Mouse (Mus musculus): ENCODE measurements around the gene Hus1b. TPM values are rescaled to one million over a fixed set of nuclear protein-coding genes. Genes with fewer than 3 reads are reported as not detected.
A peak's percentile ranks its signal among the peaks of the same experiment; 100 is the strongest.

The Hus1b gene
- under 1 TPM; 0.91 to 0.93 TPM for total RNA-seq (2021)
- long read RNA-seq, experiment 1 = 0 reads
- long read RNA-seq, experiment 2 = 0 reads

DNA sequence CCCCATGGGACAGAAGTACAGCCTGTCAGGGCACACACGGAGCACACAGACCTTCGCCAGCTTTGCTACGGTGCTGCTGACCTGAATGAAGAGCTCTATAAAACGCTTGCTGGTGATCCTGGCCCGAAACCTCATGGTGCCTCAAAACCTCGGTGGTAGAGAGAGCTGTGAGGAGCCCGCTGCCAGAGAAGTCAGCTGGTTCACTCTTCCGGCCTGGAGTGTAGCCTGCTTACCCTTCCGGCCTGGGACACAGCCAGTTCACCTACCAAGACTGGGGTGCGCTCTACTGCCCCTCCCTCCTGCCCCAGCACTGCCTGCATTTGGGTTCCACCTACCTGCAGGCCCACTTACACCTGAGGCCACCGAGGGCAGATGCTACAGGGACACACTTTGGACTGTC, at the start of gene Hus1b:
Gene Hus1b, minus strand, starts transcription at position 220 of the 400 bp plus-strand sequence.
- no peak for DNase-seq (ENCODE audit: low spot score in 2 of 2)

DNA sequence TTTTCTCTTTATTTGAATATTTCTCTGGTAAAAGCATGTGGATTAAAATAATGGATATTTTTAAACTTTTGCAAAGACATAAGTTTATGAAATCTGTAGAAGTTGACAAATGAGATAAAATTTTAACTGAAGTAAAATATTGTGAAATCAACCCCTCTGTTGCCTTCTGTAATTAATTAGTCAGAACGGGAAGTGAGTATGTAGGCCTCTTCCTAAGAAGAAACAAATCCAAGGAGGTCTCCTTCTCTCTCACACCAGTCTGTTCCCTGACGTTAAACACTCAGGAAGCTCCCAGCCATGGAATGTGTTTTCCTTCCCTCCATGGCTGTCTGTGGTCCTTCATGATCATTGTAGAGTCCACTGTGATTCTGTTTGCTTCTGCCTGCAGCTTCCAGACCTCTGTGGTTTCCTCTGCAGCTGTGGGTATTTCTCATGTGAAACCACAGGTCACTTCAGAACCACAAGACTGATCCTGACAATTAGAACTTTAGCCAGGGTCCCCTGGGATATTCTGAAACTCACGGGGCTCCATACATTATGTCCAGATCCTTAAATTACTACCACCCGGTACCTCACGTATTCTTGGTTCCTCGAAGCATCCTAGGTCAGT, 46.8 kb upstream of the Hus1b start:
- DNase-seq (ENCODE audit: low spot score in 2 of 2) = no peak

DNA sequence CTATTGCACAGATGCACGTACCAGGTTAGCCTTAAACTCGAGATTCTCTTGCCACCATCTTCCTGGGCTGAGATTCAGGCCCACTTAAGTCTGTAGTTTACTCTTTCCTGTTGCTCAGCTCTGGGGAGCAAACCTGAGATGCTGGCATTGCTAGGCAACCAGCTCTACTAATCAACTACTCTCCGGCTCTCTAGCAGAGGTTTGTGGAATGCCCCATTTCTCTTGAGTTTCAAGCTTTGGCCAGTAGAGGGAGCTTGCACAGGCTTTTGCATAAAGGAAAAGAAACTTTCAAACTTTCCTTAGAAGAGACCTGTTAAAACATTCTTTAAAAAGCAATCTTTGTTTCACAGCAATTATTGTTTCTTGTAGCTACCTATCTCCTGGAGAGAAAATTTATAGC, 46.3 kb upstream of the Hus1b start:
- DNase-seq (ENCODE audit: low spot score in 2 of 2) = no peak

DNA sequence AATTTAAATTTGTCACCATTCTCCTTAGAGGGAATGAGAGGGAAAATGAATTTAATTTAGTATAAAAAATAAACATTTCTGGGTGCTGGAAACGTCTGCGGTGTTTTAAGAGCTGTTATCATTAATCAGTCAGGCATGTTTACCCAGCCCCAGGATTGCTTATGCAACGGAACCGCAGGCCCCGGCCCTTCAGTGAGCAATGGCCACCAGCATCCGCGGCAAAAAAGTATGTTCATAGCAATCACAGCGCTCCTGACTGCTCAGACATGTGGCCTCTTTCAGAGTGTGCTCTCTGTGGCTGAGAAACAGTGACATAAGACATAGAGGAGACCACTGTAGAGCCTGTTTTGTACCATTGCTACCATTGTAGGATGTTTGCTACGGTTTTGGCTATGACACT, 42.7 kb upstream of the Hus1b start:
- no peak for DNase-seq (ENCODE audit: low spot score in 2 of 2)

DNA sequence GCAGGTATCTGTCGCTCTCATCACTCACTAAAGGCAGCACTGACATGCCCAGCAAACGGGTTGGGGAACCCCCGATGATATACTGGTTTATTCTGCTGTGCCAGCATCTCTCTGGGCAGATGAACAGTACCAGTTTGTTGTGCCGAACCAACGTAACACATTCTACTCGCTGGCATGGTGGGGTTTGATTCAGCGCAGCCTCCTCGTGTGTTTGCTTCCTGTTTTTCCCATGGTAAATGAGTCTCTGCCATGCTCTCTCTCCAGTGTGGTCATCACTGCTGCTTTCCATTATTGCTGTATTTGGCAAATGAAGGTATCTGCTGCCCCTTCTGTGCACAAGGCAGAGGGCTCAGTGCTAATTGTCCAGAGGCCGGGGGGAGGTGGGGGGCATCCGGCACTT, 42.2 kb upstream of the Hus1b start:
- DNase-seq (ENCODE audit: low spot score in 2 of 2) = no peak

DNA sequence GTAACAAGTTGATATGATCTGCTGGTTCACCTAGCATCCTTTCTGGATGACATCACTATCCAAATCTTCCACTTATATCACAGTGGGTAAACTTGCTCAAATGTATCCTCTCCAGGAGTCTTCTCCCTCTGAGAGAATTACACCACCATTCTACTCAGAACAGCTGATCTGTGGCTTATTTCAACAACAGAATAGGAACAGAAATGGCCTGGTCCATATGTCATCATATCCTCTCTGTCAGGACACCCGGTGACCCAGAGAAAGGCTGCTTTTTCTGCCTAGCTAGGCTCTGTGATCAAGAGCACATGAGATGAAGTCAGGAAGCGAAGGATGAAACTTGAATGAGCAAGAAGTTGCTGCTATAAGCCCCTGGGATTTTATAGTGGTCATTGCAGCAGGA, 40.1 kb upstream of the Hus1b start:
- no peak for DNase-seq (ENCODE audit: low spot score in 2 of 2)

DNA sequence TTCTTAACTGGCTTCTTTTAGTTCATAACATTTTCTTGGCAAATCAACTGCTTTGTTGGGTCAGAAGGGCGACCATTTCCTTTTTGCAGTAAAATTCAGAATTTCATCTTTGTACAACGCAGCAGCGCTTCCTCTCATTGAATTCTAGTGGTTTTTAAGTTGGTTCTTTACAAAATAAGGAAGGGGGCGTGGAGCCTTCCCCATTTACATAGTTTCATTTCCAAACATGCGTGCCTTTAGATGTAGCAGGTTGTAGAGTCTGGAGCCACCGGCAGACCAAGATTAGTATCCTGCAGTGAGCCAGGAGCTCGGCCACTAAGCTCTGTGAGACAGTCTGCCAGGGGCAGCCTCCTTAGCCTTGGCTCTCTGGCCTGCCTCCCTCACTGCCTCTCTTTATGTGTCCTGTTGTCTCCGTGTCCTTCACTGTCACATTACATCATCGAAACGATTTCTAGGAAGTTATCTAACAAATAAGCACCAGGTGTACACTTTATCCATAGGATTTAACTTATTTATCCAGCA, 39.4 kb upstream of the Hus1b start:
- DNase-seq (ENCODE audit: low spot score in 2 of 2) = no peak

DNA sequence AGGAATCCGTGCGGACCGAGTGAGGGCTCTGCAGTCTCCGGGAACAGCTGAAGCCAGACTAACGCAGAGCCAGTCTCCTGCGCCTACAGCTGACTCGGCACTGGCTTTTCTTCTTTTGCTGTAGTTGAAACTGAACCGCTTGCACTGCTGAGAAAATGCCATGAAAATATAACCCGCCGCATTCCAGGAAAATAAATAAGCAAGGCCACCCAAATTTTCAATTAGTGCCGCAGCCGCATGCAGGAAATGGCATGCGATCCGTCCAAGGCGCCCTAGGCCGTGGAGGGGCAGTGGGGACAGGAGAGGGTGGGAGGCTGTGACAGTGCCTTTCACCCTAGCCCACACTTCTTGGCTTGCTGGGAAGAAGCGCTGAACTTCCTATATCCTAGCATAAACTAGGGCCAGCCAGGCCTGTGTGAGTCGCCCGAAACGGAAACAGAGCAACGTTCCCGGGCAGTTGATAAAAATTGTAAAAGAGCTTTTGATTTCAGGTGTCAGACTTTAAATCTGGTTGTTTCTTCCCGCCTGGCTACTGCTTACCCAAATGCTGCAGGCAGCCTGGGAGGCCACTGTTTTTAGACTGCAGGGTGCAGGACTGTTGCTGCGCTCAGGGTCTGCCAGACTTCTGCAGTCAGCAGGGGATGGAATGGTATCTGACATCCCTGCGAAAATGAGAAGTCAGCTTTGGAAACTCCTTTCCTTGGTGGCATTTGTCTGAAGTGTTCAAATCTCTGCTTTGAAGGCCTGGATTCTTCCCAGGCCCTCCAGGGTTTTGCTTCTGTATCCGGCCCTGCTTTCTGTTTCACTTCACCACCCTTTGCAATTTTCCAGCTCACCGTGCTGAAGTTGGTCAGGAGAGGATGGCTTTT, 38.3 kb upstream of the Hus1b start:
- DNase-seq (ENCODE audit: low spot score in 2 of 2) = peak in 1 of 2 experiments; percentile 48

DNA sequence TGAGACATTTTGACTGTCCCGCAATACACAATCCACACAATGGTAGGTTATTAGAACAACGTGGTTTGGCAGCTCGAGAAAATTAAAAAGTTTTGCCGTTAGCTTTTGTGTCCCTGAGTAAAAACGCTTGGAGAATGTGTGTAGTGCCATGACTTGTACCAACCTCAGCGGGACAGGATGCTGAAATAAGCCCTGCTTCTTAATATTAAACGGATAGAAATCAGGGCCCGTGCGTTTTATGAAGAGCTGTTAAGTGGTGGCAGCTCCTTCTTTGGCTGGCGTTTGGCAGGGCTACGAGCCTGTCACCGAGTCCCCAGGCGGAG, 37.7 kb upstream of the Hus1b start:
- no peak for DNase-seq (ENCODE audit: low spot score in 2 of 2)

DNA sequence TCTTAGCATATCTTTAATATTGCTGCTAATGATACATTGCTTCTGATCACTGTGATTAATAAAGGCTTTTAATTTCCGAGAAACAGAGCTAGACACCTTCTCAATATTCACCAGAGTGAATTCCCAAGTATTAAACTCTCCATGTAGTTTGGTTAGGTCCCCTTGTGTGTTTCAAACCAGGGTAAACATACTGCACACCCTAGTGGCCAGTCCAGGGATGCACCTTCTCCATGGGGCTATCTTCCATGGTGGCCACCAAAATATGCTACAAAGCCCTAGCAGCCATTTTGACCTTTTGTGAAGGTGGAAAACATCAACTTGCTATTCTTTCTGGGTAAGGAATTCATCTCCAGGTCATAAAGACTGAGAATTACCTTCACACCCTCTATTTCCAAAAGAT, 34.1 kb upstream of the Hus1b start:
- no peak for DNase-seq (ENCODE audit: low spot score in 2 of 2)

DNA sequence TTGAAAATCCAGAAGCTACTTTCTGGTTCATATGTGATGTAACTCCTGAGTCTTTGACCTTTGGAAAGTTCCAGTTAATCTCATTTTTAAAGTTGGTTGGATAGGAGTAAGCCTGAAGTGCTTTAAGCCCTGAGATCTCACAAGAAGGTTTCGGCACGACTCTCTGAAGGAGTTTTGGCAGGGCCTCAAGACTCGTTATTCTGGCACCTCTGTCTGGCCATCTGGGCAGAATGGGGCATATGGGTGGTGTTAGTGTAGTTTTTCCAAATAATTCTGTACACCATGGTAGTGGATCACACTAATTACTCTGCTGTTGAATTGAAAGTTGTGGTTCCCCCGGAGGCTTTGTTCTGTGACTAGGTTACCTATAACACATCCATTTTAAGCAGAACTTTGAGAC, 30.7 kb upstream of the Hus1b start:
- DNase-seq (ENCODE audit: low spot score in 2 of 2) = no peak

DNA sequence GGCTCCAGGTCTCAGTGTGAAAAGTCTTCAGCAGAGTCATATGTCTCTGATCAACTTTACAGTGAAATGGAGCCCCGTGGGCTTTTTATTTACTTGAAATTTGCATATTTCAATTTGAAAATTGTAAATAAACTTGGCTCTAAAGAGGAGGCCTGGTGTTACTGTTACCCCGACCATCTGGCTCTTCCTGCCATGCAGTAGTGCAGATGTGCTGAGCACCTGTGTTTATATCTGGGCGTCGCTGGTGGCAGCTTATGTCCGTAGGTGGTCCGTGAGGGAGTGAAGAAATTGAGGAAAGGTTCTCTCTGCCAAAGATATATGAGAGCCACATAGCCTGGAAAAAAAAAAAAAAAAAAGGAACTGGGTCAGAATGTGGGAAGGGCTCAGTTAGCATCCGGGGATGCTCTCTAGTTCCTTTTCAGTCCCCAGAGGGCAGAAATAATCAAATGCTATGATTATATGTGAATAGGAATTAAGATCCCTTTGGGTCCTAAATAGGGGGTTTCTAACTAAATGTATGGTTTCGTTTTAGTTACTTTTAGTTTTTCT, 29.1 kb upstream of the Hus1b start:
- no peak for DNase-seq (ENCODE audit: low spot score in 2 of 2)

DNA sequence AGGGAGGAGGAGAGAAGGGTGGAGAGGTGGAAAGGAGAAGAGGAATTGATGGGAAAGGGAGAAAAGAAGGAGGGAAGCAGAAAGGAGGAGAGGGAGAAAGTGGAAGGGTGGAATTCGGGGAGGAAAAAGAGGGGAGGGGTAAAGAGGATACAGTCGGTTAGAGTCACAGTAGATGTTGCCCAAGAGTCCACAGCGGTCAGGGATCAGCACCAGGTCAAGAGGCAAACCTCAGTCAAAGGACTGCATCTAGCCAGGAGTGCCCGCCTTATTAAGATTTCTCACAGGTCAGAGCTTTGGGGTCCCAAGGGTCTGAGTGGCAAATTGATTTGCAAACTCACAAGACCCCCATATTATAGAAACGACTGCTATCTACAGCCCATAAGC, 26.7 kb upstream of the Hus1b start:
- no peak for DNase-seq (ENCODE audit: low spot score in 2 of 2)

DNA sequence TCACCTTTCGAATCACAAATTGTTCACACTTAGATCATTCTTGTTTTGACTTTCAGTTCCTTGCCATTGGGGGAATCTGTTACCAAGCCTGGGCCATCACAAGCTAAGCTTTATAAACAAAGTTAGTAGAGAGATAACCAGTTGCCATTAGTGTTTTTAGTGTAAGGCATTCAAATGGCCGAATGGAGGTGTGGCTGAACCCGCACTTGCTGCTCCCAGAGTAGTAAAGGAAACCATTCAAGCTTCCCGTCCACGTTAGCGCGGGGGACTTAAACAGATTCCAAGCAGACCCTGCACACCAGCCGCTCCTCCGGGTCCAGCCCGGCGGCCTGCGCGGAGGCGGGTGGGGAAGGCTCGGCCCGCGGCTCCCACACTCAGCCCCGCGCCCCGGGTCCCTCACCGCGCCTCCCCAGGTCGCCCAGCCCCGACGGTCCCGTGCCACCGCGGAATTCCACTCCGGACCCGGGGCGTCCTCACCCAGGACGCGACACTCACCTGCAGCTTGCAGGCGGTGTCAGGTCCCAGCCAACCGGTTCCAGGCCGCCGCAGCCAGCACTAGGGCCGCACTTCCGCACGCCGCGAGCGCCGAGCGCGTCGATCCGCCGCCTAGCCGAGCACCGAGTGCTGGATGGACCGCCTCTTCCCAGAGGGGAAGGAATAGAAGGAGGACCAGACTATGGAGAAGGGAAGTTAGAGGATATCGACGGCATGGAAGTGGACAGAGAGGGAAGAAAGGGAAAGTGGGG, 26.1 kb upstream of the Hus1b start, which contains the start of the genes Exoc2 and Gm5447:
Gene Exoc2, minus strand, starts transcription at position 593 of the 746 bp plus-strand sequence.
Gene Gm5447, plus strand, starts transcription at position 704 of the 746 bp plus-strand sequence.
- DNase-seq (ENCODE audit: low spot score in 2 of 2) = peak; percentile 52 to 83

DNA sequence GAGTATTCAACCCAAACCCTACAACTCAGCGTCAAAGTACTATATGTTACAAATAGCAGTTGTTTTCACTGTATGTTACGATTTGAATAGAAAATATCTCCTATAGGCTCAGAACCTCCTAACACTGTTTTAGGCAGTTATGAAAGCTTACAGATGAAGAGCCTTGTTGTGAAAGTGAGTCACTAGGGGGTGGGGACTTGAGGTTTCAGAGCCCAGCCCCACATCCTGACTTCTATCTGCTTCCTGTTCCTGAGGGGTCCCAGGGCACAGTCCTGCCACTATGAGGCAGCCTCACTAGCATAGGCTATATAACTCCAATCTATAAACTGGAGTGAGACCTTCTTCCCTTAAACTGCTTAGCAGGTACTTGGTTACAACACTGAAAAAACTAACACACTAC, 24.5 kb upstream of the Hus1b start:
- no peak for DNase-seq (ENCODE audit: low spot score in 2 of 2)

DNA sequence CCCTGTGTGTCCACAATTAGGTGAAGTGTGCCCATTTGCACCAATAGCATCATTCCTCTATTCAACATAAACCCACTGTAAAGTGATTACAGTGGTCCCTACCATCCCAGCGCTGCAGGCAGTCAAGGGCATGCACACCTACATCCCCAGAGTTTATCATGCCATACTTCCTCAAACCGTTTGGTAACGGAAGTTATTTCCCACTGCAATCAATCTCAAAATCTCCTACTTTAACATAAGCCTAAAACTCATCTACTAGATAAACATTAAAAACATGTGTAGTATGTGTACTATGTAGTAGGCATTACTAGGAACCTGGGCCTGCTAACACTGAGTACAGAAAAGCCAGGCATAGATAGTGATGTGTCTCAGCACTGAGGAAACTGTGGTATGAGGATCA, 23.5 kb upstream of the Hus1b start:
- no peak for DNase-seq (ENCODE audit: low spot score in 2 of 2)

DNA sequence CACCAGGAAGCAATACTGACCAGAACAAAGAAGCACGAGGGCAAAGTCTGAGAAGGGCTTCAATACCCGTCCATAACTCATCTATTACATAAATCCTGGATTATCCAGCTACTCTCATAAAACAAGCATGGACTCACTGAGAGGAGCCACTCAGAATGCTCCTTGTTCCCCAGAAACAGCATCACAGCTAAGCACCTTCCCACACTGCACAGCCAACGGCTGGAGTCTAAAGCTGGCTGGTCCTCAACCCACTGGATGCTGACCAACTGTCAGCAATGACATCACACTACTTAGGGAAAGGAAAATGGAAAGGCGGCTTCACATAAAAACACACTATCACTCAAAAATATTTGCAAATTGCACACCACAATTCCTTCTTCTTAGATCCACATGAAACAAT, 20.8 kb upstream of the Hus1b start:
- DNase-seq (ENCODE audit: low spot score in 2 of 2) = no peak

DNA sequence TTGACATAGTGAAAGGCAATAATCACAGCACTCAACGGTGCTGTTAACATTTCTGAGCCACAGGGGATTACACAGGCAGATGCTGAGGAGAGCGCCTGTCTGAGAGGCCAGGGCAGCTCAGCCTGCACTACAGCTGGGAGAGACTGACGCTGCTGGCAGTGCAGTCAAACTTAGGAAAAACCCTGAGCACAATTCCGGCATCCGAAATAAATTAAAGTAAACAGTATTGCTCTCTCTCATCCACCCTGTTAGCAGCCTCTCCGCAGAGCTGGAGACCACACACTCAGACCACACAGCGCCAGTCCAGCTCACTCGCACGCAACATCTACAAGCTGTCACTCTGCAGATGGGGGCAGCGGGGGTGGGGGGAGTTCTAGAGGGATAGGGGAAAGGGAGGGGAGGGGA, 18.9 kb upstream of the Hus1b start:
- DNase-seq (ENCODE audit: low spot score in 2 of 2) = no peak

DNA sequence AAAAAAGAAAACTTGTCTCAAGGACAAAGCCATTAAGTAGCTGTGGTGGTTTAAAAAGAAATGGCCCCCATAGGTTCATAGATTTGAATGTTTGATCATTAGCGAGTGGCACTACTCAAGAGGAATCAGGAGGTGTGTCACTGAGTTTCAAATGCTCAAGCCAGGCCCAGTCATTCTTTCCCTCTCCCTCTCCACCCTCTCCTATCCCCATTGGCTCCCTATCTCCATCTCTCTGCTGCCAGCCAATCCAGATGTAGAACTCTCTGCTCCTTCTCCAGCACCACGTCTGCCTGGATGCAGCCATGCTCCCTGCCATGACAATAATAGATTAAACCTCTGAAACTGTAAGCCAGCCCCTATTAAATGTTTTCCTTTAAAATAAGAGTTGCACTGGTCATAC, 14.4 kb upstream of the Hus1b start:
- no peak for DNase-seq (ENCODE audit: low spot score in 2 of 2)

DNA sequence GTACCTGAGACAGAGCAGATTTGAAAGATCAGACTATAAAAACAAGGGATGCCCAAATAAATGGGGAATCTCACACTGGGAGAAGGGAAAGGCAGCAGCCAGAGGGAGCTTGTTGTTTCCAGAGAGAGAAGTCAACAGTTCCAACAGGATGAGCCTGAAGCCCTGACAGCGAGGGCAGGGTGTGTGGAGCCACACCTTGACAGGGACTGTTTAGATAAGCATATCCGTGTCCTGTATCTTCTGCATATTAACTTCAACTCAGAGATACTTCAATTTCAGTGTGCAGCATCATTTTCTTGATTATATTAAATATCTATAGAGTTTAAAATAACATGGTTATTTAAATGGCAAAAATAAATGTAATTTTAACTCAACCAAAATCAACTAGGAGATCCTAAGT, 13.2 kb upstream of the Hus1b start:
- DNase-seq (ENCODE audit: low spot score in 2 of 2) = no peak

DNA sequence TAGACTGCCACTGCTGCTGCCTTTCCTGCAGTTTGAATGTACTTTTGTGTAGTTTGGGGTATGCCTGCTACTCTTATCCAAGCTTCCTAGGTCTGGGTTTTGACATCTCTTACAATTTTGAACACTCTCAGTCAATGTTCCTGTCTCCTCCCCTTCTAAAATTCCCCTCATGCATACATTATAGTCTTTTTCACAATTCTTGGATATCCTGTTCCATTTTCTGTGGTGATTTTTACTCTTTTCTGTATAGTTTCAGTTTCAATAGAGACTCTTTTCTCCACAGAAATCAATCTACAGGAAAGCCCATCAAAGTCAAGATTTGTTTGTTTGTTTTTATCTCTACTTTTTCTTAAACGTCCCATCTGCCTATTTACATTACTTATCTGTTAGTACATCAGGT, 6.0 kb upstream of the Hus1b start:
- DNase-seq (ENCODE audit: low spot score in 2 of 2) = no peak

DNA sequence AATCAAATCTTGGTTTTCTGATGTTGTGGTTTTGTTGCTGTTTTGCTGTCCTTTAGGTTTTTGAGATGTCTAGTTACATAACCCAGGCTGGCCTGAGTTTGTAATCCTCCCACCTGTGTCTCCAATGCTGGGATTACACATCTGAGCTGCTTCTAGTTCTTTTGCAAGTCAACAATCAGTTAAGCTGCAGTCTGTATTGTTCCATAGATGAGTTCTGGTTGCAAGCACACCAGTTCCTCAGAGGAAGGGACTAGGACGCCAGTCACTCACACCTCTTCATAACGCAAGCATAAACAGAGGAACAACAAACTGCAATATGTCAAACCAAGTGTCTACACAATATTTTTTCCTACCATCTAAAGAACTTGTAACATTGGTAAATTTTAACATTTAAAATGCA, 4.5 kb upstream of the Hus1b start:
- DNase-seq (ENCODE audit: low spot score in 2 of 2) = no peak

All from gastrocnemius, postnatal 4 days (tissue).